Mouse (Mus musculus) CD4-positive helper T cell, adult 2 months (primary cell): ENCODE data around the gene Htt.
"Not testable (repeated sequence)": the region's sequence is repeated elsewhere in the genome, so short reads cannot be mapped to it uniquely, and the experiment has no call there.

Experiments
- DNase-seq: peaks from one replicate; pipeline ENCODE4 v3.0.0-alpha.2; 2012; ENCODE audit warnings: low read depth, missing footprints, low spot score

The Htt gene

DNA sequence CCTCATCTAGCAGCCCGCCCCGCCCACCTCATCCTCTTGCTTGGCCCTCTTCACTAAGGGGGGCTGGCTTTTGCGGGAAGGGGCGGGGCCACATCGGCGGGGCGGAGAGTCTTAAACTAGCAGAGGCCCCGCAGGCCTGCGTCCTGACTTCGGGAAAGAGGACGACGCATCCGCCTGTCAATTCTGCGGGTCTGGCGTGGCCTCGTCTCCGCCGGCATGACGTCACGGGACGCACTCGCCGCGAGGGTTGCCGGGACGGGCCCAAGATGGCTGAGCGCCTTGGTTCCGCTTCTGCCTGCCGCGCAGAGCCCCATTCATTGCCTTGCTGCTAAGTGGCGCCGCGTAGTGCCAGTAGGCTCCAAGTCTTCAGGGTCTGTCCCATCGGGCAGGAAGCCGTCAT lies at the start of gene Htt:
TSS of gene Htt (plus strand) at position 232 of the 400 bp plus-strand sequence.
- DNase-seq, result peak; percentile 95

DNA sequence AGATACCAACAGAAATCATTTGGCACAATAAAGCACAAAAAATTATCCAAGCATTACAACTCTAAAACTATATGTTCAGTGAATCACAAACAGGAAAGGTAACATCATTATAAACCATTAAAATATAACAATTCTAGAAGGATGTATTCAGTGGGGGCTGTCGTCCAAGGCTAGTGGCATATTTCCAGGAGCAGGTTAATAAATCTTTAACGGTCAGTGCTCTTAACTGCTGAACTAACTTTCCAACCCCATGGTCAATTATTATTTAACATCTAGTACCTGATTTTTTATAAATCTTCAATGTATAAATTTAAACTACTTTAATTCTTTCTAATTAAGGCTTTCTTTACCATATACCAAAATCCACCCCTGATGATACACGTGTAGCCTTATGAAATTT lies 47.2 kb upstream of the Htt start:
- DNase-seq, result not testable (repeated sequence)

DNA sequence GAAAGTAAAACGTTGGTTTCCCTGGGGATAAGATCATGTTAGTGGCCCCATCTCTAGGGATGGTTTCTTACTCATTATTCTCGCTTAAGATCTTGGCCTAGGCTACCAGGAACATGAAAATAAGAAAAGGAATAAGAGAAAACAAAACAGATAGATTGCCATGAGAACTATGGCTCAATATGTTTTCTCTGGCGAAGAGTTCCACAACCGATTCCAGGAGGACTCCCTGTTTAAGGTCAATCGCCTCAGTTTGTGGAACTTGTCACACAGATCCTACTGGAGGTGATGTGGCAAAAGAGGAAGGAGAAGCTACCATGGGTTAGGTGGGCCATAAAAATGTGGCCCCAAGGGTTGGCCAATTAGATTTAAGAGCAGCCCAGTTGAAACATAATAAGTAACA lies 46.7 kb upstream of the Htt start:
- DNase-seq, result no peak

DNA sequence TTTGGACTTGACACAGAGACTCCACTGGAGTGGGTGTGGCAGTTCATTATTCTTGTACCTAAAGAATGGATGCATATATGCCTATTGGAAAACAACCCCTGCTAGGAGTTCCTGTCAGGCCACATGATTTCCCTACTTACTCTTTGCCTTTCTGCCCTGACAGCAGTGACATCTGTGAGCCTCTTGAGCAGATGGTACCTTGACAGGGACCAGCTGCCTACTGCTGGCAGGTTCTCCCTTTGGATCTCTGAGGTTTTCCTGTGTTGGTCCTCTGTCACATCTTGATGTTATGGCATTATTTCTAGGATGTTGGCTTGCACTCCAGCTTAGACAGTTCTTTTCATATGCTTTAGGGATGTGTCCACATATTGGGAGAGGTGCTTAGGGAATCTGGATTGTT lies 32.4 kb upstream of the Htt start:
- no peak for DNase-seq

DNA sequence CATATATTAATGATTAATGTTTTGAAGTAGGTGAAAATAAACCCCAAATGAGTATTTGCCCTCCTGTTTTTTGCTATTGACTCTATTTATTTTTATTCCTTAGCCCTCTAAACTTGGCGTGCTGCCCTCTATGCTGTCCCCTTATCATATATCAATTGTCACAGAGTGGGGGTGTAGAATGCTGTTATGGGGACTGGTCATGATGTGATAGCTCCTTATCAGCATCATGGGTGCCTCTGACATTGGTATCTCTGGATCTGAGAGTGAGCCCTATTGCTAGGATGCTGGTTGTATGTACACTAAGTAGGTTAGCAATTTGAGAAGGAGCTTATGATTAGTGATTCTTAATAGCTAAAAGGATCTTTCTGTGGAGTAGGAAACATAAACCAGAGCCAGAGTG lies 31.3 kb upstream of the Htt start:
- DNase-seq, result no peak

DNA sequence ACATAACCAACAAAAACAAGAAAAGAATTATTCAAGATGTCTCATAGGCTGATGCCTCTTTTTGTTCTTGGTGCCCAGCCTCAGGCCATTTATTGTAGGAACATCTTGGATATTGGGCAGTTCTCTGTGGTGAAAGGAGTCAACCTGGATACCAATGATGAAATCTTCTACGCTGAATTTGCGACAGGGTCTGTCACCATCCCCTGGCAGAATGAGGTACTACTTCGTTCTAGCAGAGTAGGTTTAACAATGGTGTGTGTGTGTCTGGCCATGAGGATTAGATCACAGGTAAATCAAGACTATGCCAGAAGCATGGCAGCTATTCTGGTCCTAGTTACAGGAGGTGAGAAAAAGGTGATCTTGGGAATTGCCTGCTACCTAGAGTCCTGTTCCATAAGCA lies 10.1 kb upstream of the Htt start:
- DNase-seq, result no peak

DNA sequence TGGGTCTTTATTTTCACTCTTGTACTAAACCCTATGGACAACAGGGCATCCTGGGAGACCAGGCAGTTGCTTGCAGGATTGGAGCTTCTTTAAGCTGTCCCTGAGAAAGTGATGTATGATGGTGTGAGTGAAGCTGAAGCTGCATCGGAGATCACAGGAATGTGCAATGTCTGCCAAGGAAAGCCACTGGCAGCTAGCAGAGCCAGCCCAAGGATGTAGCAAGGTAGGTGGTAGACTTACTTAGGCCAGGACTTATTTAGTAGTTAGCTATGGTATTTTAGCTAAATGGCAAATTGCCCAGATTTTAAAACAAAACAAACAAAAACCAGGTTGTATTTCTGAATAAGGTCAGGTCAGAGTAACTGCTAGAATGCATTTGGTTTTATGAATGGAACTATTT lies 2.8 kb upstream of the Htt start:
- DNase-seq, result no peak

DNA sequence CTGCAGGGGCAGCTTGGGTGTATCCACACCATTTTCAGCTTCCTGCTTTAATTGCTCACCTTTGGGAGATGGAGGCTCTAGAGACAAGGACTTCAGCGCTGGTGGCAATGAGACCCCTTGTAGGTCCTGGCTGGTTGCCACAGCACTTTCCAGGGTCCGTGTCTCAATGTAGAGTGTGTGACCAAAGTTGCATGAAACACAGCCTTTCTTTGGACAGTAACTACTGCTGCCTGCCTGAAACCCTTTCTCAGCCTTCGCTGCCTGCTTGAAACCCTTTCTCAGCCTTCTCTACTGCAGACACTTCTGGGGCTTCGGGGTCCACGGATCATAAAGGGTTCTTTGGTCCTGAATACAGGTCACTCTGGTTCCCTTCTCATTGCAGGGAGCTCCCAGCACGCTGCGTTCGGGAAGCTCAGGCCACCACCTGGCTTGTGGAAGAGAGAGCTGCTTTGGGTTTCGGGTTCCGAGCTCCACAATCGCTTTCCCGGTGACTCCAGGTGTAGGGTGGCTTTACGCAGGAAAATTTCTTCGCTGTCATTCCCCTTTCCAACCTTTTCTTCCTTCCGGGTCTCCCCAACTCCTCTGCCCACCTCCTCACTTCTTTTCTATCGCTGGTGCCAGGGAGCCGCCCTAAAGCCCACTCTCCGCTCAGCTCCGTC lies 561 bp upstream of the Htt start:
- DNase-seq, result no peak

DNA sequence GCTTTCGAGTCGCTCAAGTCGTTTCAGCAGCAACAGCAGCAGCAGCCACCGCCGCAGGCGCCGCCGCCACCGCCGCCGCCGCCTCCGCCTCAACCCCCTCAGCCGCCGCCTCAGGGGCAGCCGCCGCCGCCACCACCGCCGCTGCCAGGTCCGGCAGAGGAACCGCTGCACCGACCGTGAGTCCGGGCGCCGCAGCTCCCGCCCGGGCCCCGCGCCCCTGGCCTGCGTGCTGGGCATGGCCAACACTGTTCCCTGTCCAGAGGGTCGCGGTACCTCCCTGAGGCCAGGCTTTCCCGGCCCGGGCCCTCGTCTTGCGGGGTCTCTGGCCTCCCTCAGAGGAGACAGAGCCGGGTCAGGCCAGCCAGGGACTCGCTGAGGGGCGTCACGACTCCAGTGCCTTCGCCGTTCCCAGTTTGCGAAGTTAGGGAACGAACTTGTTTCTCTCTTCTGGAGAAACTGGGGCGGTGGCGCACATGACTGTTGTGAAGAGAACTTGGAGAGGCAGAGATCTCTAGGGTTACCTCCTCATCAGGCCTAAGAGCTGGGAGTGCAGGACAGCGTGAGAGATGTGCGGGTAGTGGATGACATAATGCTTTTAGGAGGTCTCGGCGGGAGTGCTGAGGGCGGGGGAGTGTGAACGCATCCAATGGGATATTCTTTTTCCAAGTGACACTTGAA lies 533 bp downstream of the Htt start:
- no peak for DNase-seq

DNA sequence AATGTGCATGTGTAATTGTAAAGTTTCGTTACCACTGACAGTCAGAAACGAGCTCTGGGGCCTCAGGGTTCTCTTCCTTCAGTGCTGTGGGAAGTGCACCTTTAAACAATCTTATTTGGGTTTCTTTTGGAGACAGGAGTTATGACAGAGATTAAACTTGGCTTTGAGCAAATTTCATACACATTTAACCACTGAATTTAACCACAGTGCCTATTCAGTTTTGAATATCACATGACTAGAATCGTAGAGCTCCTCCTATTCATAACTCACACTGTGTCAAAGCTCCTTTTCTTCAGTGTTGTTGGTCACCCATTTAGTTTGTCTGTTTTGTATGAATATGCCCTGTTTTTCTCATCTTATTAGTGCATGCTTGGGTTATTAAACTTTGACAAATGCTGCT lies 10.3 kb downstream of the Htt start:
- DNase-seq, result peak; percentile 41

DNA sequence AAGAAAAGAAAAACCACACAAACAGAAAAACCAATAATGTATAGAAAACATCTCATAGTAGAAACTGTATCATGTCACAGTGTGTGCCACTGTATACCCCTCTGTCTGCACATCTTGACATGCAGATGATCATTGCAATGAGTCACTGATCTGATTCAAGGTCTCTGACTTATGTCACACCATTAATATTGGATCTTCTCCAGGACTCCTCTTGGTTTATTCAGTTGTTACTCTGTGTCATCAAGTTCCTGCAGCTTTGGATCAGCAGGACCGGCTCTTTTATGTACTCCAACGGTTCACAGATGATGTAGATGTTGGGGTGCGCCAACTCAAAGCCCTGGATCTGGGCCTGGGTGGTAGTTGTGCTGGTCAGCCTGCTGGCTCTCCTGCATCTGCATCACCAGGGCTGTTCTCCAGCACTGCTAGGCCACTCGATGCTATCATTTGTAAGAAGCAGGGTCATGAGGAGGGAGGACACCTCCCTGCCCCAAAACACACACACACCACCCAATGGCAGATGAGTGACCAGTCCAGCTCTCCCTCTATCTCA lies 11.2 kb downstream of the Htt start:
- no peak for DNase-seq

DNA sequence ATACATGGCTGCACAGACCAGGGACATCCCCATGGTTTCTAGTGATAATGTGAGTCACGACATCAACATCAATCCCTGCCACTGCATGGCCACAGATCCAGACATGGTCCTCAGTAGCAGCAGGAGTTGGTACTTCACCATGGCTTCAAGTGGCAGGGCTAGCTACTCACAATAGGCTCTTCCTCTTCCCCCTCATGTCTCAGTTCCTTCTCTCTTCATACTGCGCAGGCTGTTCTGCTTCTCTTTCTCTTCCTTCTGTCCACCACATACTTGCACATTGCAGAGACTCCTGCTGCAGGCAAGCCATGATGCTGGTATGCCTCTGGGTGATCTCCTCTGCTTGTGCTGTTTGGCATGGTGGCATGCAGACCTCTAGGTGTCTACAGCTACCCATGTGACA lies 11.9 kb downstream of the Htt start:
- DNase-seq, result no peak

DNA sequence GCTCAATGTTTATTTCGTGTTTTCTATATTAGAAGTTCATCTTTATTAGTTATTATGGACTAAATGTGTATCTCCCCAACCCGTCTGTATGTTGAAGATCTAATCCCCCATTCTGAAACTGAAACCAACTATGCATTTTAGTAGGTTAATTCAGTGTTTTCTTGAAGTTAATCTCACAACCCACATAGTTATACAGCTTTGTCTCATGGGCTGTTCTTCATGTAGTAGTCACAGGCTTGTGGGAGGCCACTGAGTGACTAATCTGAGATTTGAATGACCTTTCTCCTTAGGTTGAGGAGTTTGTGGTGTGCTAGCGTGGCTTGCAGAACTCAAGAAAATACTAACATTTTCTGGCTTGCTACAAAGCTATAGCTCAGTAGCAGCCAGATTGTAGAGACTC lies 23.5 kb downstream of the Htt start:
- DNase-seq, result peak; percentile 20

DNA sequence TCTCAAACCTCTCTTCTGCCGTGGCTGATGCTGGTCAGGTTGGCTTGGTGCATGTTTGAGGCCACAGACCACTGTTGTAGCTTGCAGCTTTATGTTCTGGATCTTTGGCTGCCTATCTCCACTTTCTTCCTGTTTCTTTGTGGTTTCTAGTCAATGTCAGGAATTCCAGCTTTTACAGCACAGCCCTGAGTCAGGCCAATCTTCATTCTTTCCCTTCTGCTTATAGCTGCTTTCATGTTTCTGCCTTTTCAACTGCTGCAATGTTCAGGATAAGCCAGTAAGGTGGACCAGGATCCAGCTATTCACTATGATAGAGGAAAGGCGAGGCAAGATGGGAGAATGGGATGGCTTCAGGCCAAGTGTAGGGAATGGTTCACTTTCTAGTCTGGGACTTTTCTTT lies 29.6 kb downstream of the Htt start:
- DNase-seq, result no peak

DNA sequence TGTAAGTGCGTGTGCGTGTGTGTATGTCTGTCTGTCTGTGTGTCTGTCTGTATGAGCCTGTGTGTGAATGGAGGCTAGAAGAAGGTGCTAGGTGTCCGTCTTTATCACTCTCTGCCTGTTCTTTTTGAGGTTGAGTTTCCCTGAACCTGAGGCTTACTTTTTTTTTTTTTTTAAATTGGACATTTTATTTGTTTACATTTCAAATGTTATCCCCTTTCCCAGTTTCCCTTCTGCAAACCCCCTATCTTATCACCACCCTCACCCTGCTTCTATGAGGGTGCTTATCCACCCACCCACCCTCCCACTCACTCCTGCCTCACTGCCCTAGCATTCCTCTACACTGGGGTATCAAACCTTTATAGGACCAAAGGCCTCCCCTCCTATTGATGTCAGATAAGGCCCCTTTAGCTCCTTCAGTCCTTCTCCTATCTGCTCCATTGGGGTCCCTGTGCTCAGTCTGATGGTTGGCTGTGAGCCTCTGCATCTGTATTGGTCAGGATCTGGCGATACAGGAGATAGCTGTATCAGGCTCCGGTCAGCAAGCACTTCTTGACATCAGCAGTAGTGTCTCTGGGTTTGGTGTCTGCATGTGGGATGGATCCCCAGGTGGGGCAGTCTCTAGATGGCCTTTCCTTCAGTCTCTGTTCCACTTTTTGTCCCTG lies 38.9 kb downstream of the Htt start:
- no peak for DNase-seq

DNA sequence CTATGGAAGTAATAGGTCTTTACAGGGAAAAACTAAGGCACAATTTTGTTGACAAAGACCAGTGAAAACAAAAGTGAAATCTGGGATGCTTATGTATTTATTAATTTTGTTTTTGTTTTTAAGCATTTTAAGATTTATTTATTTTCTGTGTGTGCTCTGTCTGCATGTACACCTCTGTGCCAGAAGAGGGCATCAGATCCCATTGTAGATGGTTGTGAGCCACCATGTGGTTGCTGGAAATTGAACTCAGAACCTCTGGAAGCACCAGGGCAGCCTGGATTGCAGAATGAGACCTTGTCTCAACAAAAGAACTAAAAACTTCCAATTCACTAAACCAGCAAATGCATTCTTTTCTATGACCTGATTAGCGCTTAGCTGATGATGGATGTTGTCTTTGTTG lies 44.5 kb downstream of the Htt start:
- no peak for DNase-seq

DNA sequence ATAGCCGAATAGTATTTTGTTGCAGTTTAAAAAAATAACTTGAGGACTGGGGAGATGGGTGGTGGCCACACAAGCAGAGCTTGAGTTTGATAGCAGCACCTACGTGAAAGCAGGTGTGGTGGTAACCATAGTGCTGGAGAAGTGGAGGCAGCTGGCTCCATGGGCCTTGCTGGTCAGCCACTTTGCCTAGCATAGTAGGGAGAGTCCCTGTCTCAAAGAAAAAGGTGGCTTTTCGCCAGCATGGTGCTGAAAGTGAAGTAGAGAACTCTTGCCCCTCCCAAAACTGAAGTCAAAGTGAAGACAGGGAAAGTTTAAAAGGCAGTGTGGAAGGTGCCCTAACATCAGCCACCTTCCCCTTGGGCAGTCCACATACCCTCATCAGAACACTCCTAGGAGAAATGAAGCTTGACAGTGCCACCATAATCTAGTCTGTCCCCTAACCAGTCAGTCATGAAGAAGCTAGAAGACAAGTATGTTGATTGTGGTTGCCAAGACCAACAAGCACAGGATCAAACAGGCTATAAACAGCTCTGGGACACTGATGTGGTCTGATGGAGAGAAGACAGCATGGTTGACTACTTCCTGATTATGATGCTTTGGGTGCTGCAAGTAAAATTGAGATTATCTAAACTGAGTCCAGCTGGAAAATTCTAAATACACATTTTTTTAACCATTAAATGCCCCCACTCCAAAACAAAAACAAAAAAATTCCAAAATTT lies 61.0 kb downstream of the Htt start:
- peak; percentile 58 for DNase-seq

DNA sequence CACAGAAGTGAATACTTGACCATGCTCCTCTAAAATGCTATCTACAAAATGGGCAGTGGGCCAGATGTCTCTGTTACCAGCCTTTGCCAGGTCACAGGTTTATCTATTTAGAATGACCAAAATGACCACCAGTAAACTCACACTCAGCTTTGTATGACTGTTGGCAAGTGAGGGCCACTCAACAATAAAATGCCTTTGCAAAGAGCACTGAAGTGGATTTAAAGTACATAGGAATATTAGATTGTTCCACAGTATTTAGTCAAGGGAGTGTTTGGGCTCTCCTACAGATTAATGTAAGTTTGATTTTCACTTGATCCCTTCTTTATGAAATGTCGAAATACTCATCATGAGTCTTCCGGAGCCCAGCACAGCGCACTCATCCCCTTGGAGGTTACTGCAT lies 92.5 kb downstream of the Htt start:
- DNase-seq, result no peak

DNA sequence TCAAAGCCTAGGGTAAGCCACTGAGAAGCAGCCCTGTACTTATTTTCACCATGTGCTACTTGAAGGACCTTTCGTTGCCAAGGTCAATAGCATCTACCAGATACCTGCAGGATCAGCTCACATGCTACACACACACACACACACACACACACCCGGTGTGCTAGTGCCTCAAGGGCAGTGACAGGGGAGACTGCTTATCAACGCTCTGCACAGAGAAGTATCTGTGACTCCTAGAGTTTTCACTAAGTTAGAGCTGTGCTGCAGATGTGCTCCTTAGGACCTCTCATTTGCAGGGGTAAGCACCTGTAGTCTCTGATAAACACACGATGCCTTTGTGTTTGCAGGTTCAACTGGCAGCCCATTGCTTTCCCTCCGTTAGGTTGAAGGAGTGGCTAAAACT lies 103.8 kb downstream of the Htt start:
- no peak for DNase-seq

DNA sequence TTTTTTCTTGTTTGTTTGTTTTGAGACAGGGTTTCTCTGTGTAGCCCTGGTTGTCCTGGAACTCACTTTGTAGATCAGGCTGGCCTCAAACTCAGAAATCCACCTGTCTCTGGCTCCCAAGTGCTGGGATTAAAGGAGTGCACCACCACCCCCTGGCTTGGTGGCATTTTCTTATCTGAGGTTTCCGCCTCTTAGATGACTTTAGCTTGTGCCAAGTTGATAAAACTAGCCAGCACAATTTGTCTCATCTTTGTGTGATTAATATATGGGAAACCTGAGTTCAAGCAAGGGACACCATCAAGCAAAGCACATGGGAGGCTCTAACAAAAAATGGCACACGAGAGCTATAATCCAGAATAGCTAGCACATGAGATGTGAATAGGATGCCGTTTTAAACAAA lies 118.8 kb downstream of the Htt start:
- not testable (repeated sequence) for DNase-seq

DNA sequence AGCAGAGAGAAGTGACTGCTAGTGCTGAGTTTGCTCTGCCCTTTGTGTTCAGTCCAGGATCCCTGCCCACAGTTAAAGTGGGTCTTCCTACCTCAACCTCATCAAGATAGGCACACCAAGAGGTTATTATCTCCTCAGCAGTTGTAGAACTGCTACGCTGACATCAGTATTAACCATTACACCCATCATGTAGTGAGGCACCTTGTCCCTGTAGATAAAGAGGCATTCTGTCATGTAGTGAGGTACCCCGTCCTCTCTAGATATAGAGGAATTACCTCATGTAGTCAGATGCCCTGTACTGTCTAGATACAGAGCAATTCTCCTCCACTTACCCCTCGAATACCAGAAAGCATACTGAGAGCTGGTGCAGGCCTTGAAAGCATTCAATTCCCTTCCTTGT lies 119.5 kb downstream of the Htt start:
- DNase-seq, result no peak

DNA sequence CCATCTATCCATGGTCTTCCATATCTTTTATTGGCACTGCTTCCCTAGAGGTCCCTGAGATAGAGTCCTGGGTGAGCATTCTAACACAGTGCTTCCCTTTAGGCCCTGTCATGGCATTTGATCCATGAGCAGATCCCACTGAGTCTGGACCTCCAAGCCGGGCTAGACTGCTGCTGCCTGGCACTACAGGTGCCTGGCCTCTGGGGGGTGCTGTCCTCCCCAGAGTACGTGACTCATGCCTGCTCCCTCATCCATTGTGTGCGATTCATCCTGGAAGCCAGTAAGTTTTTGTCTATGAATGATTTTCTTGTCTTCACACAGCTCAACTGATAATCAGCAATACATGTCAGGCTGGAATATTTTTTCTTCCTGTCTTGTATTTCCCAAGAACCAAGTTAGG lies 123.7 kb downstream of the Htt start:
- DNase-seq, result no peak
